Mouse (Mus musculus): ENCODE results near the gene Ist1. TPM values are rescaled to one million over a fixed set of nuclear protein-coding genes. Genes with fewer than 3 reads are reported as not detected.

The Ist1 gene
- polyA plus RNA-seq, 1 experiment = 26.3 TPM

DNA sequence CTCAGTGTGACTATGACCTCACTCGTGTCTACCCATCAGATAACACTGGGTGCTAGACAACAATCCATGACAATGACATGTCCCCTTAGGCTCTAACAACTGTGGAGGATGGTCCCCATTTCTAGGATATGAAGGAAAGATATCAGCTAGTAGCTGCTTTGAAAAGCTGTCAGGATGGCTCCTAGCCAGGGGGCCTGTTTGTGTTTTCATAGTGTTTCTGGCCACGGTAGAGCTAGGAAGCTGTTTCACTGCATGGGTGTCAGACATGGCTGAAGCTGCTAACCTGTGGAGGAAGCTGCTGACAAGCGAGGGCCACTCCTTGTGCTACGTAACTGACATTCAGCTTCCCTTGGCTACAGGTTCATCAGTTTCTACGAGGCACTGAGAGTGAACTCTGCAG lies 26.4 kb downstream of the Ist1 start:
- Histone ChIP-seq H3K27ac (ENCODE audit: insufficient read depth, low read length) (no peak overlapping the region), H3K36me3 (ENCODE audit: control insufficient read depth, insufficient read depth, low read length) (peaks cover 13% of the 10 kb centered on the region), H3K4me1 (ENCODE audit: control insufficient read depth, insufficient read depth, insufficient read length) (no peaks in the 10 kb centered on the region), H3K4me3 (ENCODE audit: extremely low read depth, insufficient read depth, insufficient read length) (no peak overlapping the region), H3K27me3 (ENCODE audit: control insufficient read depth, insufficient read depth, low read length) (no peaks in the 10 kb centered on the region)
- no peak for DNase-seq (ENCODE audit: low read depth in 1 of 2, low spot score in 2 of 2)
- TF ChIP-seq CTCF (IDR thresholded peaks at IDR 0.05; ENCODE audit: extremely low read depth, insufficient read depth, insufficient read length, insufficient replicate concordance) = no peak
- no peak for TF ChIP-seq POLR2A (IDR thresholded peaks at IDR 0.05; ENCODE audit: low read depth, low read length)
- 85% methylated on average over 5 of the region's 5 CpGs for WGBS

GRCm38 (mm10) chr8:109662328-109662727 lies 30.7 kb downstream of the Ist1 start:
- no peak overlapping the region for H3K27ac ChIP-seq (ENCODE audit: insufficient read depth, low read length)
- H3K4me1 ChIP-seq (ENCODE audit: control insufficient read depth, insufficient read depth, insufficient read length) = no peaks in the 10 kb centered on the region
- TF ChIP-seq CTCF (IDR thresholded peaks at IDR 0.05; ENCODE audit: extremely low read depth, insufficient read depth, insufficient read length, insufficient replicate concordance) (no peak), POLR2A (IDR thresholded peaks at IDR 0.05; ENCODE audit: low read depth, low read length) (no peak)
- DNase-seq (ENCODE audit: low read depth in 1 of 2, low spot score in 2 of 2) = no peak
- WGBS = 77% methylated on average over 3 of the region's 3 CpGs
- H3K36me3 ChIP-seq (ENCODE audit: control insufficient read depth, insufficient read depth, low read length) = peaks cover 1% of the 10 kb centered on the region; the same call in 1 of the 2 replicates
- H3K27me3 ChIP-seq (ENCODE audit: control insufficient read depth, insufficient read depth, low read length) = no peaks in the 10 kb centered on the region
- no peak overlapping the region for H3K4me3 ChIP-seq (ENCODE audit: extremely low read depth, insufficient read depth, insufficient read length)

GRCm38 (mm10) chr8:109656860-109657259 lies 36.2 kb downstream of the Ist1 start:
- no peak overlapping the region for H3K27ac ChIP-seq (ENCODE audit: insufficient read depth, low read length)
- H3K27me3 ChIP-seq (ENCODE audit: control insufficient read depth, insufficient read depth, low read length) = no peaks in the 10 kb centered on the region
- DNase-seq (ENCODE audit: low read depth in 1 of 2, low spot score in 2 of 2) = no peak
- no peak for TF ChIP-seq POLR2A (IDR thresholded peaks at IDR 0.05; ENCODE audit: low read depth, low read length)
- no peak for TF ChIP-seq CTCF (IDR thresholded peaks at IDR 0.05; ENCODE audit: extremely low read depth, insufficient read depth, insufficient read length, insufficient replicate concordance)
- 75% methylated on average over 3 of the region's 3 CpGs for WGBS
- H3K4me1 ChIP-seq (ENCODE audit: control insufficient read depth, insufficient read depth, insufficient read length) = no peaks in the 10 kb centered on the region
- no peaks in the 10 kb centered on the region for H3K36me3 ChIP-seq (ENCODE audit: control insufficient read depth, insufficient read depth, low read length)
- H3K4me3 ChIP-seq (ENCODE audit: extremely low read depth, insufficient read depth, insufficient read length) = no peak overlapping the region

GRCm38 (mm10) chr8:109650801-109651200 lies 42.3 kb downstream of the Ist1 start:
- WGBS = 78% methylated on average over 10 of the region's 10 CpGs
- no peak for DNase-seq (ENCODE audit: low read depth in 1 of 2, low spot score in 2 of 2)

DNA sequence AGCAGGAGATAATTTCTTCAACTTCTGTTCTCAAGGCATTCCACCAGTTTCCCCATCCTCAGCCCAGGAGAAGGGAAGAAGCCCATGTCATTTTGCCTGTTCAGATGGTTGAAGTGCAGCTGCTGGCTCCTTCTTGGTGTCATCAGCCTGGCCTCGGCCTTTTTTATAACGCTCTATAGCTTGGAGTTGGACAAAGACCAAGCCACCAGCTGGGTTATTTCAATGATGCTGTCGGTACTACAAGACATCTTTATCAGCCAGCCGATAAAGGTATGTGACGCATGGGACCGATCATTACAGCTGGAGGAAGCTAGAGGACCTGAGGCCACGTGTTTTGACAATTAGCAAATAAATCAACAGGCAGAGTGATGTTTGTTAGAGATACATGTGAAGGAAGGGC lies 44.6 kb downstream of the Ist1 start:
- TF ChIP-seq POLR2A (IDR thresholded peaks at IDR 0.05; ENCODE audit: low read depth, low read length) (no peak), CTCF (IDR thresholded peaks at IDR 0.05; ENCODE audit: extremely low read depth, insufficient read depth, insufficient read length, insufficient replicate concordance) (no peak)
- Histone ChIP-seq H3K27ac (ENCODE audit: insufficient read depth, low read length) (no peak overlapping the region), H3K36me3 (ENCODE audit: control insufficient read depth, insufficient read depth, low read length) (no peaks in the 10 kb centered on the region), H3K27me3 (ENCODE audit: control insufficient read depth, insufficient read depth, low read length) (no peaks in the 10 kb centered on the region), H3K4me1 (ENCODE audit: control insufficient read depth, insufficient read depth, insufficient read length) (no peaks in the 10 kb centered on the region), H3K4me3 (ENCODE audit: extremely low read depth, insufficient read depth, insufficient read length) (no peak overlapping the region)
- WGBS = 85% methylated on average over 7 of the region's 7 CpGs
- DNase-seq (ENCODE audit: low read depth in 1 of 2, low spot score in 2 of 2) = no peak

More at GRCm38 (mm10) chr8:109650801-109651200, 42.3 kb downstream of the Ist1 start:
- no peak for TF ChIP-seq POLR2A (IDR thresholded peaks at IDR 0.05; ENCODE audit: low read depth, low read length)
- no peak for TF ChIP-seq CTCF (IDR thresholded peaks at IDR 0.05; ENCODE audit: extremely low read depth, insufficient read depth, insufficient read length, insufficient replicate concordance)
- Histone ChIP-seq H3K4me3 (ENCODE audit: extremely low read depth, insufficient read depth, insufficient read length) (no peak overlapping the region), H3K4me1 (ENCODE audit: control insufficient read depth, insufficient read depth, insufficient read length) (no peaks in the 10 kb centered on the region), H3K36me3 (ENCODE audit: control insufficient read depth, insufficient read depth, low read length) (no peaks in the 10 kb centered on the region), H3K27me3 (ENCODE audit: control insufficient read depth, insufficient read depth, low read length) (no peaks in the 10 kb centered on the region), H3K27ac (ENCODE audit: insufficient read depth, low read length) (no peak overlapping the region)

DNA sequence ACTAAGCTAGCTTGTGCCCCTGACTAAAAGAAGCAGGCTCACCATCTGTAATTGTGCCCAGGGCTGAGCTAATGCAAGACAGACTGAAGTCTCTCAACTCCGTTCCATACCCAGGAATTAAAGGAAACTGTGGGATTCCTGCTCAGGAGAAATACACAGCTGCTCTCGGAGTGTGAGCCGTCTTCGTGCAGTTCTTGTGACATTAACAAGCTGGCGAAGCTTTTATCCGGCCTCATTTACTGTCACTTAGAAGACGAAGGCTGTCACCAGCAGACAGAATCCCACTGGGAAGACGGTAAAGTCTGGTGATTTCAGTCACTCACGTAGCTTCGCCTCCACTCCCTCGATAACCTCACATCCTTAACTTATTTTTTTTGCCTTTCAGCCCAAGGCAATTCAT lies 45.7 kb downstream of the Ist1 start:
- 85% methylated on average over 11 of the region's 11 CpGs for WGBS
- Histone ChIP-seq H3K4me3 (ENCODE audit: extremely low read depth, insufficient read depth, insufficient read length) (no peak overlapping the region), H3K36me3 (ENCODE audit: control insufficient read depth, insufficient read depth, low read length) (no peaks in the 10 kb centered on the region), H3K27ac (ENCODE audit: insufficient read depth, low read length) (no peak overlapping the region), H3K4me1 (ENCODE audit: control insufficient read depth, insufficient read depth, insufficient read length) (no peaks in the 10 kb centered on the region), H3K27me3 (ENCODE audit: control insufficient read depth, insufficient read depth, low read length) (no peaks in the 10 kb centered on the region)
- TF ChIP-seq POLR2A (IDR thresholded peaks at IDR 0.05; ENCODE audit: low read depth, low read length) (no peak), CTCF (IDR thresholded peaks at IDR 0.05; ENCODE audit: extremely low read depth, insufficient read depth, insufficient read length, insufficient replicate concordance) (no peak)
- DNase-seq (ENCODE audit: low read depth in 1 of 2, low spot score in 2 of 2) = no peak

- no peak for DNase-seq (ENCODE audit: low read depth in 1 of 2, low spot score in 2 of 2)
- Histone ChIP-seq H3K4me1 (ENCODE audit: control insufficient read depth, insufficient read depth, insufficient read length) (no peaks in the 10 kb centered on the region), H3K4me3 (ENCODE audit: extremely low read depth, insufficient read depth, insufficient read length) (no peak overlapping the region), H3K27ac (ENCODE audit: insufficient read depth, low read length) (no peak overlapping the region), H3K27me3 (ENCODE audit: control insufficient read depth, insufficient read depth, low read length) (no peaks in the 10 kb centered on the region), H3K36me3 (ENCODE audit: control insufficient read depth, insufficient read depth, low read length) (no peaks in the 10 kb centered on the region)
- TF ChIP-seq CTCF (IDR thresholded peaks at IDR 0.05; ENCODE audit: extremely low read depth, insufficient read depth, insufficient read length, insufficient replicate concordance) = no peak
- no peak for TF ChIP-seq POLR2A (IDR thresholded peaks at IDR 0.05; ENCODE audit: low read depth, low read length)
- 80% methylated on average over 5 of the region's 5 CpGs for WGBS
Observed at GRCm38 (mm10) chr8:109641236-109641635, 51.8 kb downstream of the Ist1 start.
